In the genomic region with DNA sequence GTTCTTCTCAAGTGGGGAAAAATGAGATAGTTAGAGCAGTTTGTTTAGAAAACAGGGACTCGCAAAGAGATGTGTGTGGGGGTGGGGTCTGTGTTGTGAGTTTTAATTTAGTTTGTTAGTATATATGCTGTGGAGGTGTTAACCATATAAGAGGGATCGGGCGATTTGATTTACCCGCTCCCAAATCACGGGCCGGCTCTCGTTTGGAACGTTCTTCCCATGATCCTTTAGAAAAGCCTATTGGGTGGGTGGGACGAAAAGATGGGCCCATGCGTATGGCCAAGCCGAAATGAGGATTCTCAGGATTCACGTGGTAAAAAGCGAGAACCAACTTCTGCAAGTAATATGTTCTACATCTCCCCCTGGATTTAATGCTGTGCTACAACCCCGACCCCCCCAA, we compare ENCODE assay signal across 8 mouse cellular contexts. TPM values are rescaled to one million over a fixed set of nuclear protein-coding genes. Genes with fewer than 3 reads are reported as not detected.
DNase-seq lines count a peak whose midpoint lies in the region; ATAC-seq and TF ChIP-seq lines count a peak whose summit lies in the region.

No protein-coding gene starts in this region.

- no peak for DNase-seq in kidney, adult 2 months
- DNase-seq in kidney, adult 18-20 months: no peak
- DNase-seq in G1E (ENCODE audit: low spot score): peak; percentile 44
- peak; percentile 83 for DNase-seq in embryo, embryonic 11 days
- DNase-seq in splenic B cell, adult 2 months (ENCODE audit: low read depth, low spot score): peak; percentile 16
- DNase-seq in spleen, postnatal 14 days (ENCODE audit: low spot score in 2 of 2): no peak

- H3K4me2 ChIP-seq in hindbrain, embryonic 15.5 days: peak overlapping the region; percentile 71
- peak overlapping the region; percentile 70 for H3K4me2 ChIP-seq in lung, embryonic 15.5 days

- 0% methylated on average over 14 of the region's 14 CpGs for WGBS in kidney, adult 2 months
- under 1% methylated on average over 14 of the region's 14 CpGs for WGBS in hindbrain, embryonic 15.5 days
- under 1% methylated on average over 14 of the region's 14 CpGs for WGBS in lung, embryonic 15.5 days

- no peak for TF ChIP-seq POLR2A in kidney, adult 2 months (IDR thresholded peaks at IDR 0.05; ENCODE audit: low read depth, low read length)

- H3K9ac ChIP-seq in hindbrain, embryonic 15.5 days: peak overlapping the region; percentile 72
- H3K9ac ChIP-seq in lung, embryonic 15.5 days: peak overlapping the region; percentile 87

- ATAC-seq in G1E (ENCODE audit: extremely low read depth, insufficient number of reproducible peaks, low FRiP score, poor library complexity, severe bottlenecking): no peak
- peak; percentile 42 for ATAC-seq in hindbrain, embryonic 15.5 days (ENCODE audit: low FRiP score, low read depth)
- peak; percentile 28 for ATAC-seq in lung, embryonic 15.5 days (ENCODE audit: borderline replicate concordance, extremely low read depth, low FRiP score, low TSS enrichment)

- peak overlapping the region; percentile 78 for H3K4me3 ChIP-seq in kidney, adult 2 months (ENCODE audit: insufficient read depth, low read depth, low read length)
- peak overlapping the region; percentile 78 for H3K4me3 ChIP-seq in G1E (ENCODE audit: low read depth, low read length)
- peak overlapping the region; percentile 60 for H3K4me3 ChIP-seq in hindbrain, embryonic 15.5 days
- peak overlapping the region; percentile 90 for H3K4me3 ChIP-seq in lung, embryonic 15.5 days

- H3K27me3 ChIP-seq in kidney, adult 2 months (replicated peaks; ENCODE audit: control insufficient read depth, insufficient read depth, low read length): no peaks in the 10 kb centered on the region
- no peaks in the 10 kb centered on the region for H3K27me3 ChIP-seq in G1E (ENCODE audit: insufficient read depth, low read length)
- H3K27me3 ChIP-seq in hindbrain, embryonic 15.5 days: no peaks in the 10 kb centered on the region
- H3K27me3 ChIP-seq in lung, embryonic 15.5 days: no peaks in the 10 kb centered on the region
- no peaks in the 10 kb centered on the region for H3K27me3 ChIP-seq in splenic B cell, adult 2 months (ENCODE audit: control insufficient read depth, insufficient read depth, low read length, poor library complexity, severe bottlenecking)

- no peaks in the 10 kb centered on the region; the same call in none of the 2 replicates for H3K36me3 ChIP-seq in kidney, adult 2 months (ENCODE audit: control insufficient read depth, insufficient read depth, low read length)
- H3K36me3 ChIP-seq in G1E (replicated peaks): peaks cover 46% of the 10 kb centered on the region
- H3K36me3 ChIP-seq in hindbrain, embryonic 15.5 days: 0 out of 2 replicates have a peak, but pooled peaks cover 4% of the 10 kb centered on the region
- H3K36me3 ChIP-seq in lung, embryonic 15.5 days: peaks cover 16% of the 10 kb centered on the region
- peaks cover 2% of the 10 kb centered on the region; the same call in 1 of the 2 replicates for H3K36me3 ChIP-seq in splenic B cell, adult 2 months (ENCODE audit: control insufficient read depth, insufficient read depth, low read length, poor library complexity, severe bottlenecking)

- peaks cover 6% of the 10 kb centered on the region for H3K4me1 ChIP-seq in kidney, adult 2 months (ENCODE audit: control insufficient read depth, insufficient read depth, low read length)
- H3K4me1 ChIP-seq in G1E (ENCODE audit: insufficient read depth, low read depth, low read length): peaks cover 49% of the 10 kb centered on the region
- peaks cover 18% of the 10 kb centered on the region for H3K4me1 ChIP-seq in hindbrain, embryonic 15.5 days (replicated peaks)
- H3K4me1 ChIP-seq in lung, embryonic 15.5 days: peaks cover 26% of the 10 kb centered on the region

- H3K27ac ChIP-seq in kidney, adult 2 months (ENCODE audit: insufficient read depth, low read depth, low read length): peak overlapping the region; percentile 68; the same call in 1 of the 2 replicates
- H3K27ac ChIP-seq in hindbrain, embryonic 15.5 days (replicated peaks): peak overlapping the region; percentile 90
- peak overlapping the region; percentile 95 for H3K27ac ChIP-seq in lung, embryonic 15.5 days

- no peak for TF ChIP-seq CTCF in kidney, adult 2 months (conservative IDR thresholded peaks at IDR 0.05; ENCODE audit: insufficient read depth, insufficient read length, low read depth, low read length)
- no peak for TF ChIP-seq CTCF in G1E (IDR thresholded peaks at IDR 0.05; ENCODE audit: low read depth, low read length)

- no peaks in the 10 kb centered on the region for H3K9me3 ChIP-seq in G1E (replicated peaks)
- no peaks in the 10 kb centered on the region for H3K9me3 ChIP-seq in hindbrain, embryonic 15.5 days
- H3K9me3 ChIP-seq in lung, embryonic 15.5 days: no peaks in the 10 kb centered on the region

RNA-seq across cellular contexts. Expression of gene Nepro, which starts 0.7 kb away (rescaled TPM):
- 2.8 TPM in 2 replicates for polyA plus RNA-seq in kidney, adult 2 months (2012; rRNA removed)
- 17.3 and 19.8 TPM in 2 replicates for total RNA-seq in G1E (2014; fragmentation: Nextera tagmentation)
- 22.5 and 27.7 TPM in 2 replicates for total RNA-seq in G1E (2017)
- 4.8 and 5.4 TPM in 2 replicates for polyA plus RNA-seq in G1E (2012)
- 4.3 and 4.4 TPM in 2 replicates for polyA plus RNA-seq in hindbrain, embryonic 15.5 days (2015; fragmentation: Nextera tagmentation; extraction: Ambion mirVana)
- polyA plus RNA-seq in lung, embryonic 15.5 days (2015; fragmentation: Nextera tagmentation; extraction: Ambion mirVana): 9.5 and 9.8 TPM in 2 replicates

RNA-seq across cellular contexts. Expression of gene Gtpbp8, which starts 21.3 kb away (rescaled TPM):
- 5.9 and 6.0 TPM in 2 replicates for polyA plus RNA-seq in kidney, adult 2 months (2012; rRNA removed)
- total RNA-seq in G1E (2014; fragmentation: Nextera tagmentation): 34.3 and 41.9 TPM in 2 replicates
- total RNA-seq in G1E (2017): 26.6 and 32.2 TPM in 2 replicates
- polyA plus RNA-seq in G1E (2012): 26.4 and 36.5 TPM in 2 replicates
- polyA plus RNA-seq in hindbrain, embryonic 15.5 days (2015; fragmentation: Nextera tagmentation; extraction: Ambion mirVana): 38.2 and 38.6 TPM in 2 replicates
- 25.9 and 31.3 TPM in 2 replicates for polyA plus RNA-seq in lung, embryonic 15.5 days (2015; fragmentation: Nextera tagmentation; extraction: Ambion mirVana)

RNA-seq across cellular contexts. Expression of gene Cd200r1, which starts 40.7 kb away (rescaled TPM):
- 0.14 and 0.23 TPM in 2 replicates for polyA plus RNA-seq in kidney, adult 2 months (2012; rRNA removed)
- total RNA-seq in G1E (2014; fragmentation: Nextera tagmentation): 2.8 TPM in 2 replicates
- 6.4 TPM in 2 replicates for total RNA-seq in G1E (2017)
- 0.06 and 0.12 TPM in 2 replicates for polyA plus RNA-seq in G1E (2012)
- 0.44 and 0.63 TPM in 2 replicates for polyA plus RNA-seq in hindbrain, embryonic 15.5 days (2015; fragmentation: Nextera tagmentation; extraction: Ambion mirVana)
- 1.3 and 1.5 TPM in 2 replicates for polyA plus RNA-seq in lung, embryonic 15.5 days (2015; fragmentation: Nextera tagmentation; extraction: Ambion mirVana)

Comparison
In these comparisons a context has a peak if more than half of its experiments do, and no peak if none do; other contexts are left out.
1. DNase-seq: peak in G1E (single experiment), embryo, embryonic 11 days (single experiment) and splenic B cell, adult 2 months (single experiment); none in kidney, adult 2 months (single experiment), kidney, adult 18-20 months (single experiment) and spleen, postnatal 14 days (0 of 2).
2. Peak in every context shown above with its lines, with median percentiles within 50 percentile points of each other: H3K27ac ChIP-seq and H3K4me3 ChIP-seq.